Mouse (Mus musculus): ENCODE data around the gene Usp48. TPM values are rescaled to one million over a fixed set of nuclear protein-coding genes. Genes with fewer than 3 reads are reported as not detected.

Usp48 gene
- total and polyA plus RNA-seq, 3 experiments: 28.5 to 77.8 (median 36.6) TPM

GRCm38 (mm10) chr4:137700960-137701359 is 107.4 kb downstream of the Usp48 start:
- H3K4me1 ChIP-seq (ENCODE audit: control insufficient read depth in 1 of 2, insufficient read depth in 2 of 2): no peaks in the 10 kb centered on the region
- no peak overlapping the region for H3K27ac ChIP-seq (ENCODE audit: insufficient read depth, low read depth)
- no peak for TF ChIP-seq HCFC1 (IDR thresholded peaks at IDR 0.05; ENCODE audit: low read depth, low read length)
- TF ChIP-seq TBP (conservative IDR thresholded peaks at IDR 0.05; ENCODE audit: low read depth, low read length): no peak
- TF ChIP-seq NELFE (IDR thresholded peaks at IDR 0.05; ENCODE audit: low read depth, low read length): no peak
- no peak for TF ChIP-seq IRF4 (IDR thresholded peaks at IDR 0.05; ENCODE audit: low read depth, low read length)
- TF ChIP-seq ZKSCAN1 (IDR thresholded peaks at IDR 0.05; ENCODE audit: borderline replicate concordance, low read depth, low read length): no peak
- no peak for TF ChIP-seq MAFK (IDR thresholded peaks at IDR 0.05; ENCODE audit: insufficient replicate concordance, low read length)
- TF ChIP-seq ZC3H11A (IDR thresholded peaks at IDR 0.05; ENCODE audit: low read depth, low read length): no peak
- TF ChIP-seq RCOR1 (conservative IDR thresholded peaks at IDR 0.05; ENCODE audit: low read depth, low read length): no peak
- no peak for TF ChIP-seq CTCF (conservative IDR thresholded peaks at IDR 0.05 in 1 of 2, IDR thresholded peaks at IDR 0.05 in 1 of 2; ENCODE audit: low read depth in 2 of 2, low read length in 2 of 2)
- TF ChIP-seq EP300 (IDR thresholded peaks at IDR 0.05; ENCODE audit: low read length): no peak
- TF ChIP-seq JUND (conservative IDR thresholded peaks at IDR 0.05; ENCODE audit: low read depth, low read length): no peak
- TF ChIP-seq GABPA (IDR thresholded peaks at IDR 0.05; ENCODE audit: insufficient replicate concordance, low read depth, low read length): no peak
- no peak for TF ChIP-seq SMC3 (IDR thresholded peaks at IDR 0.05; ENCODE audit: low read depth, low read length)
- no peak overlapping the region for H3K4me3 ChIP-seq (replicated peaks in 1 of 3; ENCODE audit: low read depth in 2 of 3, low read length in 2 of 3, poor library complexity in 1 of 3)
- no peak overlapping the region for H3K9ac ChIP-seq (ENCODE audit: insufficient read depth, low read depth)
- no peak overlapping the region for H3K4me2 ChIP-seq (ENCODE audit: insufficient read depth, low read depth, poor library complexity, severe bottlenecking)
- no peaks in the 10 kb centered on the region for H3K9me3 ChIP-seq (replicated peaks; ENCODE audit: low read length)
- no peak for DNase-seq (ENCODE audit: extremely low read depth)
- H3K36me3 ChIP-seq (replicated peaks in 1 of 2; ENCODE audit: control insufficient read depth in 1 of 2, insufficient read depth in 1 of 2, low read length in 1 of 2): no peaks in the 10 kb centered on the region
- in situ Hi-C loops (cut with MboI; ENCODE audit: low pct_ligation_motif_present, low pct_unique_long_range_greater_than_20kb, low sequenced_read_pairs) (no loop called here), dilution Hi-C loops (cut with MboI; ENCODE audit: extremely low pct_ligation_motif_present, extremely low pct_unique_long_range_greater_than_20kb, low sequenced_read_pairs) (no loop called here)
- no peaks in the 10 kb centered on the region for H3K79me2 ChIP-seq (replicated peaks; ENCODE audit: control insufficient read depth, extremely low read depth, insufficient read depth, poor library complexity, severe bottlenecking)
- peaks cover 93% of the 10 kb centered on the region for H3K27me3 ChIP-seq (replicated peaks)

GRCm38 (mm10) chr4:137703077-137703476 is 109.5 kb downstream of the Usp48 start:
- Histone ChIP-seq H3K4me3 (replicated peaks in 1 of 3; ENCODE audit: low read depth in 2 of 3, low read length in 2 of 3, poor library complexity in 1 of 3) (no peak overlapping the region), H3K27ac (ENCODE audit: insufficient read depth, low read depth) (no peak overlapping the region), H3K9me3 (replicated peaks; ENCODE audit: low read length) (no peaks in the 10 kb centered on the region), H3K9ac (ENCODE audit: insufficient read depth, low read depth) (no peak overlapping the region), H3K4me2 (ENCODE audit: insufficient read depth, low read depth, poor library complexity, severe bottlenecking) (no peak overlapping the region), H3K36me3 (replicated peaks in 1 of 2; ENCODE audit: control insufficient read depth in 1 of 2, insufficient read depth in 1 of 2, low read length in 1 of 2) (no peaks in the 10 kb centered on the region), H3K27me3 (replicated peaks) (peaks cover 91% of the 10 kb centered on the region), H3K79me2 (replicated peaks; ENCODE audit: control insufficient read depth, extremely low read depth, insufficient read depth, poor library complexity, severe bottlenecking) (no peaks in the 10 kb centered on the region), H3K4me1 (ENCODE audit: control insufficient read depth in 1 of 2, insufficient read depth in 2 of 2) (peaks cover 5% of the 10 kb centered on the region in 2 experiments; a peak in 3 of 4 replicates)
- no peak for DNase-seq (ENCODE audit: extremely low read depth)
- TF ChIP-seq IRF4 (IDR thresholded peaks at IDR 0.05; ENCODE audit: low read depth, low read length): no peak
- TF ChIP-seq PAX5 (IDR thresholded peaks at IDR 0.05; ENCODE audit: low read length): no peak
- TF ChIP-seq ZC3H11A (IDR thresholded peaks at IDR 0.05; ENCODE audit: low read depth, low read length): no peak
- TF ChIP-seq MXI1 (IDR thresholded peaks at IDR 0.05; ENCODE audit: low read depth, low read length): no peak
- TF ChIP-seq USF2 (conservative IDR thresholded peaks at IDR 0.05; ENCODE audit: low read depth, low read length): no peak
- no peak for TF ChIP-seq NELFE (IDR thresholded peaks at IDR 0.05; ENCODE audit: low read depth, low read length)
- TF ChIP-seq GABPA (IDR thresholded peaks at IDR 0.05; ENCODE audit: insufficient replicate concordance, low read depth, low read length): no peak
- TF ChIP-seq USF1 (IDR thresholded peaks at IDR 0.05; ENCODE audit: low read depth, low read length): no peak
- TF ChIP-seq MAZ (IDR thresholded peaks at IDR 0.05; ENCODE audit: low read depth, low read length): no peak
- no peak for TF ChIP-seq BHLHE40 (IDR thresholded peaks at IDR 0.05; ENCODE audit: low read depth, low read length)
- in situ Hi-C loops (cut with MboI; ENCODE audit: low pct_ligation_motif_present, low pct_unique_long_range_greater_than_20kb, low sequenced_read_pairs): no loop called here
- dilution Hi-C loops (cut with MboI; ENCODE audit: extremely low pct_ligation_motif_present, extremely low pct_unique_long_range_greater_than_20kb, low sequenced_read_pairs): no loop called here
